Mouse (Mus musculus): ENCODE results near the gene Trmt1.

- TF ChIP-seq POLR2A (IDR thresholded peaks at IDR 0.05; ENCODE audit: borderline replicate concordance, extremely low read depth, low read depth, low read length) = peak; percentile 56; the same call in 1 of the 2 replicates
- no peak for TF ChIP-seq CTCF (IDR thresholded peaks at IDR 0.05; ENCODE audit: insufficient read depth, low read length)
These were observed 15.1 kb downstream of the Trmt1 start, which contains the start of gene Lyl1 for GRCm38 (mm10) chr8:84700941-84701911.

All from lung, adult 2 months (tissue).